Mouse (Mus musculus): ENCODE measurements around the gene Accs. TPM values are rescaled to one million over a fixed set of nuclear protein-coding genes. Genes with fewer than 3 reads are reported as not detected.
A peak's percentile ranks its signal among the peaks of the same experiment; 100 is the strongest.

Gene Accs
- total RNA-seq, 4 experiments from 2014 or later: 2.5 to 3.3 (median 2.9) TPM

GRCm38 (mm10) chr2:93794375-93794774 lies 55.4 kb downstream of the Accs start:
- DNase-seq (ENCODE audit: low spot score in 2 of 2): no peak

- DNase-seq (ENCODE audit: low spot score in 2 of 2): peak; percentile 52 to 59
Observed at GRCm38 (mm10) chr2:93791516-93792499, 57.9 kb downstream of the Accs start.

- DNase-seq (ENCODE audit: low spot score in 2 of 2): no peak
Observed at GRCm38 (mm10) chr2:93790798-93791345, 58.9 kb downstream of the Accs start.

- DNase-seq (ENCODE audit: low spot score in 2 of 2): no peak
Observed at GRCm38 (mm10) chr2:93788557-93788956, 61.2 kb downstream of the Accs start.

GRCm38 (mm10) chr2:93786175-93786574 lies 63.6 kb downstream of the Accs start:
- DNase-seq (ENCODE audit: low spot score in 2 of 2): peak; percentile 75 to 76

- DNase-seq (ENCODE audit: low spot score in 2 of 2): no peak
Observed at GRCm38 (mm10) chr2:93785432-93785798, 64.3 kb downstream of the Accs start.

- no peak for DNase-seq (ENCODE audit: low spot score in 2 of 2)
Observed at GRCm38 (mm10) chr2:93784721-93785431, 64.9 kb downstream of the Accs start.

- DNase-seq (ENCODE audit: low spot score in 2 of 2): no peak
Observed at GRCm38 (mm10) chr2:93783926-93784539, 65.7 kb downstream of the Accs start.

Other genes starting within 250 kb of the Accs start
- gene Alx4, start 207.6 kb downstream of the Accs start, total RNA-seq (2022): under 1 TPM; 0.11 to 0.27 (median 0.18) TPM
- gene Ext2, start 27.4 kb downstream of the Accs start, total RNA-seq (2022): 10 to 100 TPM; 38.7 to 43.0 (median 42.0) TPM
- gene Accsl, start 19.2 kb upstream of the Accs start, total RNA-seq (2022): not detected
- 1 to 10 TPM; 3.3 to 5.6 (median 4.9) TPM for gene Gm13889, start 107.3 kb upstream of the Accs start, total RNA-seq (2022)
- not detected for gene Gm27027, start 146.4 kb upstream of the Accs start, total RNA-seq (2022)
- gene Alkbh3, start 160.9 kb upstream of the Accs start, total RNA-seq (2022): 10 to 100 TPM; 53.5 to 59.1 (median 57.2) TPM